Mouse (Mus musculus) adrenal gland, adult (tissue): ENCODE results near the gene Ppp1r12b.

ENCODE experiments used
- DNase-seq, 2 experiments: peaks; one replicate each; pipeline ENCODE4 v3.0.0; 2022 to 2023; ENCODE audit warnings: low spot score in 1 of 2; ENCODE audit not compliant: inconsistent age in 2 of 2

The Ppp1r12b gene

DNA sequence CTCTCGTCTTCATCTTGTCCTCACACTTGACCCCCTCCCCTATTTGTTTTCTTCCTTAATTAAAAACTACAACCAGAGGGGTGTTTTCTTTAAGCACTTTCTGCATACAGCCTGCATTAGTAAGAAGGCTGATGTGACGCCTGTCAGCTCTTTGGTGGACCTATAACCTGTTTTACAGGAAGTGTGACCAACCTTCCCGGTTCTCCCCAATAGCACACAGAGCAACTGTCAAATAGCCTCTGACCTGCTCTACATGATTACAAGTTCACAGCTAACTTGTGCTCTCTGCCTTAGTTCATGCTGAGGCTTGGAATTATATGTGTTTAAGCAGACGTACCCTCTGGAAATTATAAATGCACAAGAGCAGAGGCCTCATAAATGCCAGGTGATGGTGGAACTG is 189.3 kb downstream of the Ppp1r12b start:
- no peak for DNase-seq

- DNase-seq: peak in 1 of 2 experiments; percentile 53
Observed at GRCm38 (mm10) chr1:134764831-134765458, 190.8 kb downstream of the Ppp1r12b start.

DNA sequence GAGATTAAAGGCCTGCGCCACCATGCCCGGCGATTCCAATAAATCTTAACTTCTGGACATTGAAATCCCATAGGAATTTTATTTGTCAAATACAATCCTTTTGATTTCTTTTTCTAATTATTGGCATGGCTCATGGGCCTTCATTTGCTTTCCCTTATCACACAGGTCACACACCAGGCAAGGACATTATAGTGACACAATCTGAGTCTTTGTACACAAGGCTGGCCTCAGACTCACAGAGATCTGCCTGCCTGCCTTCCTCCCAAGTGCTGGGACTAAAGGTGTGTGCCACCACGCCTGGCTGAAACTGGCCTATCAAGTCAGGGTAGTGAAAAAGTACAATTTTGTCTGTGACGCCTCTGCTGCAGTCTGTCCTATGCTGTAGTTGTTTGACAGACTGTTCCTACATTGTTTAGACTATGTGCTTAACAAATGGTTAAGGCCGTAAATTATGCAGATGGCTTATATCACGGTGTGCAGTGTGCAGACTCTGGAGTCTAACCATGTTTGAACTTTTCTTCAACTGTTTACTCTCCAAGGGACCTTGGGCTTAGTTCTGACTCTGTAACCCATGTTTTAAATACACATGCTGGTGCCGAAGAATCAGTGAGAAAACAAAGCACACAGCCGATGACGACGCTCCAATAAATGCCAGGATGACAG is 191.8 kb downstream of the Ppp1r12b start:
- peak in 1 of 2 experiments; percentile 76 for DNase-seq

DNA sequence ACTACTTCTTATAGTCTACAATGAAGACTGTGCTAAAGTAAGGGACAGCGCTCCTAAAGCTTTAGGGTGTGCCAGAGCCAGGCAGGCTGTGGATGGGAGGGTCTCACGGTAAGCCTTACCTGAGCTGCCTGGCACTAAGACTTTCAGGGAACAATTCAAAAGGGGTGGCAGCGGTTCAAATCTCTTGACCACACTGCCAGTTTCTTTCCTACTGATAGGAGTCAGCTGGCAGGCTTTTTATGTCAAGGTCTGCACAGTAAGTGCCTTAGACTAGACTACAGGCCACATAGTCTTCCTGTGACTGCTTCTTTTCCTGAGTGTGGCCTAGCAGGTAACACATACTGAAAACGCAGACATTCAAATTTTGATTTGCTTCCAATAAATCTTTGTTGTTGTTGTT is 192.5 kb downstream of the Ppp1r12b start:
- peak; percentile 50 to 75 for DNase-seq

- no peak for DNase-seq
Observed at GRCm38 (mm10) chr1:134761534-134761933, 194.2 kb downstream of the Ppp1r12b start.

GRCm38 (mm10) chr1:134760642-134761041 is 195.1 kb downstream of the Ppp1r12b start:
- peak in 1 of 2 experiments; percentile 52 for DNase-seq

DNA sequence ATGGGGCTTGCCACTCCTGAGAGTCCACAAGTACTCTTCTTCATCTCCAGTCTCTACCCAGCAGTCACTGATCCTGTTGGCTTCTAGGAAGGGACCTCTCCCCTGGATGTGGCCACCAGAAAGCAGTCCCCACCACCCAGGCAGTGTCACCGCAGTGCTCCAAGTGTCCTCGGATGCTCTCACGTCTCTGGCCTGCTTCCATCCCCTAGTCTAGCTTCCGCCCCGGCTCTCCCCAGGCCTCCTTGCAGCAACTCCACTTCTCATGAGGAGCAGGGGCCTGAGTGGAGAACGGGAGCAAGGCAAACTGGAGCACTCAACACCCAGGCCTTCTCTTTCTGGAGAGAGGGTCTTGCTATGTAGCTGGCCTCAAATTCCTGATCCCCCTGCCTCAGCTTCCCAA is 196.6 kb downstream of the Ppp1r12b start:
- peak in 1 of 2 experiments; percentile 36 for DNase-seq

GRCm38 (mm10) chr1:134757230-134757629 is 198.5 kb downstream of the Ppp1r12b start:
- DNase-seq: no peak

DNA sequence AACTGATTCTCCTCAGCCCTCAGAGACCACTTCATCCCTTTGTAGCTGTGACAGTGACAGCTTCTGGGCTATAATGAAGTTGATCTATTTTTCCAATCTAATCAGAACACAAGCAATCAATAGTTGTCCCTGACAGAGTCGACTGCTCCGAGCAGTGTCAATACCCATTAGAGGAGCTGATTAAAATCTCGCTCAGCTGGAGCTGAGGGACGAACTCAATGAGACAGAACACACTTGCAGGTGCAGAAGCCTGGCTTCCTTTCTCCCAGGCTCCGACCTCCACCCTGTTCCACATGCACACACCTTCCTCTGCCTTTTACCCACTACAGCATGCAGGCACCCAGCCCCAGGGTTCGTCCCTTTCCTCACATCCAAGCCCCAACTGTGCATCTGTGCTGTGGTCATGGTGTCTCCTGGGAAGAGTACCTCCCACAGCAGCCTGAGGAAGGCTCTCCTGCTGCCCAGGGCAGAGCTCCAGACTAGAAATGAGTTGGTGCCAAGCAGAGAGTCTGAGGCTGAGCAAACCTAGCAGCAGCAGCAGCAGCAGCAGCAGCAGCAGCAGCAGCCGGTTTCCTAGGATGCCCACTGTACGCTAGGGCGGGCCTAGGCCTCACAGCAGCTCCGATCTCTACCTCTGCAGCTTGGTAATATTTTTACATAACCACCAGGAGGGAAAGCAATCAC is 199.4 kb downstream of the Ppp1r12b start:
- DNase-seq: no peak

DNA sequence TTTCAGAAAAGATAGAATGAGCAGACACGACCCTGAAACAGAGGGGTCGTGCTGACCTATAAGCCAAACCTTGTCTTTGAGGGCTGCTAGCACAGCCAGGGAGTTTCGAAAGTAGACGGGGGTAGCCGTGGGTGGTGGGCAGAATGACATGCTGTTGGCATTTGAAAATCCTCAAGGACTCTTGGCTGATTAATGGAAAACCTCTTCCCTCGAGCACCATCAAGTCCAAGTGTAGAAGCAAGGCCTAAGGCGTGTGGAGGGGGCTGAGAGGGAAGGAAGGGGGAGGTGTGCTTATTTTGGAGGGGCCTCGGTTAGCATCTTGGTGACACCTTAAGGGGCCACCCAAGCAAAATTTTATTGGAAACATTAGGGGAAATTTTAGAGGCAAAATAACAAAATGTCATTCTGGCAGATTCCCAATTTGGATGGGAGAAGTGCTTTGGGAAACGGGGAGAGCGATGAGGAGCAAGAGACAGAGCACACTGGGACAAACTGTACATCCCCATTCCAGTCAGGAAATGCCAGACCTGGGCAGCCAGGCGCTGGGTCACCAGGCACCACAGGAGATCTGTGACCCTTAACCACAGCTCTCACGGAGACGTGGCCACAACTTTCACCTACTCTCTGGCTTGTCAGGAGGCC is 200.1 kb downstream of the Ppp1r12b start:
- DNase-seq: peak; percentile 50 to 82

GRCm38 (mm10) chr1:134754818-134755217 is 200.9 kb downstream of the Ppp1r12b start:
- DNase-seq: peak in 1 of 2 experiments; percentile 11

DNA sequence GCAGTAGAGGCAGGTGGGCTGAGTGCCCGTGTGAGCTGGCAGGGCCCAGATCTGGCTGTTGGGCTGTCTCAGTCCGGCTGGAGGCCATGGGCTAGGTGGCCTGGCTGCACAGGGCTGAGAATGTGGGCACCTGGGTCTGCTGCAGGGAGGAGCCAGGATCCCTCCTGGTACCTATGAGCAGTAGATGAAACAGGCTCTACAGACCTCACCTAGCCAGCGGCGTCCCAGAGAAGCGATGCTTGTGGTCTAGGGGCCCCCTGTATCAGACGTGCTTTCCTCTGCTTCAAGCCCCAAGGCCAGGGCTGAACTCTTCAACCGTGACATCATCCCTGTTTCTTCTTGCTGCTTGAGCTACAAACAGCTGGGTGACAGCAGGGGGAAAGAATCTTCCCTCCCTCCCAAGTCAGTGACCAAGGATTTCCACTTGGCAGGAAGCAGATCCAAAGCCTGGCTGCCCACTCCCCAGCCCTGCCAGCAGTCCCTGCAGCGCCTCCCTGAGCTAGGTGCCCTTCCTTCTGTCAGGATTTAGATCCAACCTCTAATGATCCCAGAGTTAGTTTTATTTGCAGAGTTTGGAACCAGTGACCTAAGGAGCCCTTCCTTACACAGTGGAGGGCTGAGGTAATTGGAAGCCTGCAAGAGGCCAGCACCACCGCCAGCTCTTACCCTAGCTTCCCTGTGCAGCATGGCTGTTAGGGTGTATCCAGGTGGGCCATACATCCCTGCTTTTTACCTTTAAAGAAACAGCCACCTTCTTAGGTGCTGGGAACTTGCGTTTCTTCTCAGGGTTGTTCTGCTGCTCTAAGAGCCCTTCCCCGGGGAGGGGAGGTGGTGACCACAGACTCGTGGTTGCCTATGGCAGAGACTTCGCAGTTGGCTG is 201.8 kb downstream of the Ppp1r12b start:
- peak; percentile 77 to 85 for DNase-seq

GRCm38 (mm10) chr1:134752447-134752846 is 203.3 kb downstream of the Ppp1r12b start:
- no peak for DNase-seq

DNA sequence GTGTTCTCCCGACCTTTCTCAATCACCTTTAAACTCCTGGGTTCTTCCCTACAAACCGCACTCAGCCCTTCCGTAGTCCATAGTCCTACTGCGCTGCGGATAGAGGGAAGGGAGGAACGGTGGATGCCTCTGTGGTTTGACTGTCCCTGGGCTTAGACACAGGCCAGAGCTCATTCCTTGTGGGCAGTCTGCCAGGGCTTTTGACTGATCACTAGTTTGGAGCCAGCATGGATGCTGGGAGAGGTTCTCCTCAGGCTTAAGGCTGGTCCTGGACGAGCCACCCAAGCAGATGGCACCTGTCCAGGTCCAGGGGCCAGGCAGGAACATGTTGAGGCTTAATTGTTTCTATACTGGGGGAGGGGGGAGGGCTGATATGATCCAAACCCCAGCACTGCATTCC is 205.9 kb downstream of the Ppp1r12b start:
- DNase-seq: peak in 1 of 2 experiments; percentile 59

- DNase-seq: peak; percentile 62 to 78
Observed at GRCm38 (mm10) chr1:134747236-134748174, 208.2 kb downstream of the Ppp1r12b start.

- DNase-seq: peak in 1 of 2 experiments; percentile 76
Observed at GRCm38 (mm10) chr1:134745648-134746047, 210.1 kb downstream of the Ppp1r12b start.

DNA sequence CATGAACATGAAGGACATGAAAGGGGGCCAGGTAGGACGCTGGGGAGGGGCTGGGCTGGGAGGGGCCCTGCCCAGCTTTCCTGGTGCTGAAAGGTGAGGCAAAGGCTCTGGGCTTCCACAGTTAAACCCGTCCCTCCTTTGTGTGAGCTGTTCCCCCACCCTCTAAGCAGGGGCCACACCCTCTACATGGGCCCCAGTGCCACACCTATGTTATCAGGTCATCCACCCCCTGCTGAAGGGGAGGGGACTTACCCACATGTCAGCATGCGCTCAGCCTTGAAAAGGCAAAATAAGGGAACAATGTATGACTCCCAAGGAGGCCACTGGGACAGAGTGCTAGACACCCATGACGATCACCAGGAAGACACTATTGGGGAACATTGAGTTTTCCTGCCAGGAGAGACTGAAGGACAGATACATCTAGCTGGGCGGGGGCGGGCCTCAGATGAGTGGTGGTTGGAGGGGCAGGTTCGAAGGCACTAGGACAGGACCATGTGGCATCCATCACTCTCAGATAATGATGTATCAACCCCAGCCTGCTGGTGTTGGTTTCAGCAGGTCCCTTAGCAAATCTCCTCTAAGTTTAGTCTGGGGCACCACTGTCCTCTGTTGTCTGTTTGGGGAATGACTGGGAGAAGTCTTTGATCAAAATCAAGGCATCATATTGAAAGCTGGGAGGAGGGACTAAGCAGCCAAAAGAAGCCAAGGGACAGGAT is 213.6 kb downstream of the Ppp1r12b start:
- no peak for DNase-seq

GRCm38 (mm10) chr1:134741433-134741832 is 214.3 kb downstream of the Ppp1r12b start:
- DNase-seq: no peak

DNA sequence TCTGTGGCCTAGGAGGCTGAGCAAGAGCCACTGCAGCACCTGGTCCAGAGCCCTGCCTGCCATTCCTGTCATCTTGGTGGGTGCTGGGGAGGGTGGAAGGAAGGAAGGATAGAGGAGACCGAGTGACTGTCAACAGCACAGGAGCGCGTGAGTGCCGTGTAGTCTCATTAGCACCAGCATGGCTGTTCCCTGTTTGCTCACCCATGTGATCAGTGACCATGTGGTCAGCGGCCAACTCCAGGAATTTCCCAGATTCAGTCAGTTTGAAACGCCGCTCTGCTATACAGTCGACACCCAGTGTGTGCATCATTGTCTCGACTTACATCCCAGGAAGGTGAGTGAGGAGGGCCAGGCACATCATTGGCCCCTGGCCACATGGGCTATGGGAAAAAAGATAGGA is 218.3 kb downstream of the Ppp1r12b start:
- no peak for DNase-seq
